Mouse (Mus musculus): ENCODE data around the gene Soat2.
A peak's percentile ranks its signal among the peaks of the same experiment; 100 is the strongest.

Soat2 gene

GRCm38 (mm10) chr15:102150301-102151135 lies at the start of gene Soat2:
Gene Soat2 (plus strand): TSS chr15:102150526.
- DNase-seq, result peak; percentile 34

GRCm38 (mm10) chr15:102100996-102101671 lies 49.2 kb upstream of the Soat2 start:
- peak; percentile 71 for DNase-seq

GRCm38 (mm10) chr15:102101672-102102541 lies 48.4 kb upstream of the Soat2 start:
- peak; percentile 88 for DNase-seq

GRCm38 (mm10) chr15:102102548-102103121 lies 47.7 kb upstream of the Soat2 start:
- DNase-seq, result peak; percentile 81

- peak; percentile 72 for DNase-seq
These were observed 46.9 kb upstream of the Soat2 start for GRCm38 (mm10) chr15:102103371-102103946.

- DNase-seq, result peak; percentile 98
These were observed 46.3 kb upstream of the Soat2 start for GRCm38 (mm10) chr15:102103947-102104555.

- peak; percentile 84 for DNase-seq
These were observed 45.0 kb upstream of the Soat2 start for GRCm38 (mm10) chr15:102105360-102105759.

- no peak for DNase-seq
These were observed 44.3 kb upstream of the Soat2 start for GRCm38 (mm10) chr15:102105764-102106730.

- DNase-seq, result no peak
These were observed 43.4 kb upstream of the Soat2 start for GRCm38 (mm10) chr15:102106754-102107456.

- DNase-seq, result peak; percentile 77
These were observed 42.4 kb upstream of the Soat2 start for GRCm38 (mm10) chr15:102107689-102108573.

GRCm38 (mm10) chr15:102108651-102109525 lies 41.4 kb upstream of the Soat2 start:
- peak; percentile 87 for DNase-seq

- DNase-seq, result no peak
These were observed 40.1 kb upstream of the Soat2 start for GRCm38 (mm10) chr15:102110271-102110670.

- DNase-seq, result peak; percentile 17
These were observed 39.4 kb upstream of the Soat2 start for GRCm38 (mm10) chr15:102110701-102111494.

- DNase-seq, result no peak
These were observed 38.9 kb upstream of the Soat2 start for GRCm38 (mm10) chr15:102111495-102111829.

- DNase-seq, result no peak
These were observed 38.1 kb upstream of the Soat2 start for GRCm38 (mm10) chr15:102112181-102112580.

GRCm38 (mm10) chr15:102112827-102113226 lies 37.5 kb upstream of the Soat2 start:
- DNase-seq, result no peak

GRCm38 (mm10) chr15:102113674-102114073 lies 36.7 kb upstream of the Soat2 start:
- DNase-seq, result no peak

All from kidney, adult 9 months (tissue).